Mouse (Mus musculus): ENCODE data around the gene Pafah1b3. TPM values are rescaled to one million over a fixed set of nuclear protein-coding genes. Genes with fewer than 3 reads are reported as not detected.
"Not testable (repeated sequence)": the region's sequence is repeated elsewhere in the genome, so short reads cannot be mapped to it uniquely, and the experiment has no call there.

Gene Pafah1b3
- total and polyA plus RNA-seq, 2 experiments, result 3.7 to 8.4 TPM

GRCm38 (mm10) chr7:25326233-25326632 lies 28.4 kb upstream of the Pafah1b3 start:
- Histone ChIP-seq H3K79me2 (ENCODE audit: control insufficient read depth, insufficient read depth, low read length) (no peaks in the 10 kb centered on the region; the same call in 1 of the 2 replicates), H3K4me3 (ENCODE audit: insufficient read depth, low read depth, low read length) (no peak overlapping the region), H3K27me3 (ENCODE audit: control insufficient read depth, insufficient read depth, low read length) (no peaks in the 10 kb centered on the region), H3K27ac (replicated peaks; ENCODE audit: insufficient read depth, low read depth, low read length) (no peak overlapping the region), H3K9ac (ENCODE audit: low read depth, low read length) (no peak overlapping the region), H3K4me1 (ENCODE audit: control insufficient read depth, insufficient read depth, low read length) (no peaks in the 10 kb centered on the region), H3K36me3 (ENCODE audit: control insufficient read depth, insufficient read depth, low read length) (no peaks in the 10 kb centered on the region)
- no peak for DNase-seq (ENCODE audit: extremely low read depth, low read depth, low spot score)
- WGBS, result 79% methylated on average over 8 of the region's 8 CpGs
- TF ChIP-seq POLR2A (IDR thresholded peaks at IDR 0.05; ENCODE audit: extremely low read depth, insufficient read depth, low read length) (no peak), CTCF (IDR thresholded peaks at IDR 0.05; ENCODE audit: low read depth, low read length) (no peak)

DNA sequence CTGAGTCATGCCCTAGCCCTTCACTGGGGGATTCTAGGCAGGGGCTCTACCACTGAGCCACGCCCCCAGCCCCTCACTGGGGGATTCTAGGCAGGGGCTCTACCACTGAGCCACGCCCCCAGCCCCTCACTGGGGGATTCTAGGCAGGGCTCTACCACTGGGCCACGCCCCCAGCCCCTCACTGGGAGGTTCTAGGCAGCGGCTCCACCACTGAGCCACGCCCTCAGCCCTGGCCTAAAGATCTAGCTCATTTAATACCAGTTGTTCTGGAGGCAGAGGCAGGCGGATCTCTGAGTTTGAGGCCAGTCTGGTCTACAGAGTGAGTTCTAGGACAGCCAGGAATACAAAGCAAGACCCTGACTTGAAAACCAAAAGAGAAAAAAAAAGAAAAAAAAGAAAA lies 27.6 kb upstream of the Pafah1b3 start:
- H3K4me1 ChIP-seq (ENCODE audit: control insufficient read depth, insufficient read depth, low read length); H3K27ac ChIP-seq (replicated peaks; ENCODE audit: insufficient read depth, low read depth, low read length); H3K36me3 ChIP-seq (ENCODE audit: control insufficient read depth, insufficient read depth, low read length); H3K79me2 ChIP-seq (ENCODE audit: control insufficient read depth, insufficient read depth, low read length); H3K9ac ChIP-seq (ENCODE audit: low read depth, low read length); H3K4me3 ChIP-seq (ENCODE audit: insufficient read depth, low read depth, low read length); H3K27me3 ChIP-seq (ENCODE audit: control insufficient read depth, insufficient read depth, low read length); DNase-seq (ENCODE audit: extremely low read depth, low read depth, low spot score): not testable (repeated sequence)
- 87% methylated on average over 6 of the region's 6 CpGs for WGBS

GRCm38 (mm10) chr7:25323219-25323618 lies 25.4 kb upstream of the Pafah1b3 start:
- no peak overlapping the region for H3K27ac ChIP-seq (replicated peaks; ENCODE audit: insufficient read depth, low read depth, low read length)
- 33% methylated on average over 2 of the region's 2 CpGs for WGBS
- H3K4me3 ChIP-seq (ENCODE audit: insufficient read depth, low read depth, low read length), result no peak overlapping the region
- H3K27me3 ChIP-seq (ENCODE audit: control insufficient read depth, insufficient read depth, low read length), result no peaks in the 10 kb centered on the region
- no peak overlapping the region for H3K9ac ChIP-seq (ENCODE audit: low read depth, low read length)
- no peaks in the 10 kb centered on the region for H3K4me1 ChIP-seq (ENCODE audit: control insufficient read depth, insufficient read depth, low read length)
- no peaks in the 10 kb centered on the region; the same call in 1 of the 2 replicates for H3K79me2 ChIP-seq (ENCODE audit: control insufficient read depth, insufficient read depth, low read length)
- DNase-seq (ENCODE audit: extremely low read depth, low read depth, low spot score), result peak; percentile 51
- no peaks in the 10 kb centered on the region for H3K36me3 ChIP-seq (ENCODE audit: control insufficient read depth, insufficient read depth, low read length)
- TF ChIP-seq POLR2A (IDR thresholded peaks at IDR 0.05; ENCODE audit: extremely low read depth, insufficient read depth, low read length), result no peak
- TF ChIP-seq CTCF (IDR thresholded peaks at IDR 0.05; ENCODE audit: low read depth, low read length), result no peak

DNA sequence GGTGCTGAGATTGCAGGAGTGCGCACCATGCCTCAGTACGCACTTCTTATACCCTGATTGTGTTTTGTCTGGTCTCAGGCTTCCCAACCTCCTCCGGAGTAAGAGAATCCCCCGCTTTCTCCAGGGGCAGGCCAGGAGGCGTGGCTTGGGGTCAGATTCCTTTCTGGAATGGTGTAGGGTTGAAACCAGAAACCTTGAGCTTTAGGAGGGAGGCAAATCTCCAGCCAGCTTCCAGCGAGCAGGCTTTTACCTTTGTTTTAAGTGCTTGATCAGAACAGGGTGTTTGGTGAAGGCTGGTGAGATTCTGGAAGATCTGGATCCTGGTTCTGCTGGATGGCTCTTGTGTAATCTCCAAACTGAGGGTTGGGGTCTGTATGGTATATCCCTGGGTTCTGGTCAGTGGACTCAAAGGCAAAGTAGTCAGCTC lies 24.3 kb upstream of the Pafah1b3 start:
- Histone ChIP-seq H3K9ac (ENCODE audit: low read depth, low read length) (no peak overlapping the region), H3K4me1 (ENCODE audit: control insufficient read depth, insufficient read depth, low read length) (no peaks in the 10 kb centered on the region), H3K27ac (replicated peaks; ENCODE audit: insufficient read depth, low read depth, low read length) (no peak overlapping the region), H3K79me2 (ENCODE audit: control insufficient read depth, insufficient read depth, low read length) (no peaks in the 10 kb centered on the region; the same call in 1 of the 2 replicates), H3K36me3 (ENCODE audit: control insufficient read depth, insufficient read depth, low read length) (no peaks in the 10 kb centered on the region), H3K4me3 (ENCODE audit: insufficient read depth, low read depth, low read length) (no peak overlapping the region), H3K27me3 (ENCODE audit: control insufficient read depth, insufficient read depth, low read length) (no peaks in the 10 kb centered on the region)
- 66% methylated on average over 6 of the region's 6 CpGs for WGBS
- no peak for DNase-seq (ENCODE audit: extremely low read depth, low read depth, low spot score)
- TF ChIP-seq CTCF (IDR thresholded peaks at IDR 0.05; ENCODE audit: low read depth, low read length) (no peak), POLR2A (IDR thresholded peaks at IDR 0.05; ENCODE audit: extremely low read depth, insufficient read depth, low read length) (no peak)

- Histone ChIP-seq H3K4me1 (ENCODE audit: control insufficient read depth, insufficient read depth, low read length) (no peaks in the 10 kb centered on the region), H3K9ac (ENCODE audit: low read depth, low read length) (peak overlapping the region; percentile 76), H3K36me3 (ENCODE audit: control insufficient read depth, insufficient read depth, low read length) (no peaks in the 10 kb centered on the region), H3K27ac (replicated peaks; ENCODE audit: insufficient read depth, low read depth, low read length) (no peak overlapping the region), H3K79me2 (ENCODE audit: control insufficient read depth, insufficient read depth, low read length) (no peaks in the 10 kb centered on the region), H3K4me3 (ENCODE audit: insufficient read depth, low read depth, low read length) (peak overlapping the region; percentile 76), H3K27me3 (ENCODE audit: control insufficient read depth, insufficient read depth, low read length) (peaks cover 19% of the 10 kb centered on the region)
- TF ChIP-seq POLR2A (IDR thresholded peaks at IDR 0.05; ENCODE audit: extremely low read depth, insufficient read depth, low read length), result no peak
- no peak for TF ChIP-seq CTCF (IDR thresholded peaks at IDR 0.05; ENCODE audit: low read depth, low read length)
- DNase-seq (ENCODE audit: extremely low read depth, low read depth, low spot score), result no peak
- WGBS, result 56% methylated on average over 21 of the region's 21 CpGs
These were observed 19.7 kb upstream of the Pafah1b3 start for GRCm38 (mm10) chr7:25317446-25317999.

GRCm38 (mm10) chr7:25316532-25317445 lies 19.0 kb upstream of the Pafah1b3 start, which contains the start of gene Megf8:
Gene Megf8, plus strand, starts transcription at chr7:25317164.
- no peak within 1 kb of the TSS for H3K27ac ChIP-seq (replicated peaks; ENCODE audit: insufficient read depth, low read depth, low read length)
- DNase-seq (ENCODE audit: extremely low read depth, low read depth, low spot score), result peak; percentile 95
- H3K9ac ChIP-seq (ENCODE audit: low read depth, low read length), result peak within 1 kb of the TSS; percentile 76
- no peaks in the 10 kb centered on the region for H3K79me2 ChIP-seq (ENCODE audit: control insufficient read depth, insufficient read depth, low read length)
- no peaks in the 10 kb centered on the region for H3K4me1 ChIP-seq (ENCODE audit: control insufficient read depth, insufficient read depth, low read length)
- peaks cover 19% of the 10 kb centered on the region for H3K27me3 ChIP-seq (ENCODE audit: control insufficient read depth, insufficient read depth, low read length)
- 7% methylated on average over 52 of the region's 52 CpGs for WGBS
- no peaks in the 10 kb centered on the region for H3K36me3 ChIP-seq (ENCODE audit: control insufficient read depth, insufficient read depth, low read length)
- peak; percentile 74 for TF ChIP-seq CTCF (IDR thresholded peaks at IDR 0.05; ENCODE audit: low read depth, low read length)
- 0 out of 2 replicates have a peak, but pooled peaks have one; percentile 16 for TF ChIP-seq POLR2A (IDR thresholded peaks at IDR 0.05; ENCODE audit: extremely low read depth, insufficient read depth, low read length)
- H3K4me3 ChIP-seq (ENCODE audit: insufficient read depth, low read depth, low read length), result peak within 1 kb of the TSS; percentile 76

Measured in liver, adult 2 months (tissue).